Mouse (Mus musculus): ENCODE data around the gene Card14.
"Not testable (repeated sequence)": the region's sequence is repeated elsewhere in the genome, so short reads cannot be mapped to it uniquely, and the experiment has no call there.

Card14 gene

DNA sequence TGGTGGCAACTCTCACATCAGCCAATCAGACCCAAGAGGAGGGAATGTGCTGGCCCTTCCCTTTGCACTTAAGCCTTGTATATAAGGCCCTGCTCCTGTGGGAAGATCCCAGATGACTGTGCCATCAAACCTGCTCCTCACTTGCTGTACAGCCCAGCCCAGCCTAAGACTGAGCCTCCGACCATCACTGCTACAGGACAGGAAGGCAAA, at the start of gene Card14:
Gene Card14 (plus strand): TSS at position 111 of the 210 bp plus-strand sequence.
- ATAC-seq (ENCODE audit: low TSS enrichment): no peak

DNA sequence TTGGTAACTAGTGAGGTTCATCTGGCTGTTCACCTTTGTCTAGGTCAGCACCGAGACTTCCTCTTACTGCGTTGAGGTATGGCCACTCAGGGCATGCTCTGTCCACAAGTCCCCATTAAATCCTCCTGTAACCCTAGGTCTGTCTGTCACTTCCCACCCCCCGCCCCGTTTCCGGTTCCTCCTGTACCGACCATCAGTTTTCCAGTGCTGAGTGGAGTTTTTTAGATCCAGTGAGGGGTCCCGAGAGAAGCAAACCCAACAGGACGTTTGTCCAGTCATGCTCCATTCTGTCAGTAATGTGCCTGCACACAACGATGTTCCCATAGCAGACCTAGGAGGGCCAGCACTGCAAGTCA, 49.4 kb upstream of the Card14 start:
- no peak for ATAC-seq (ENCODE audit: low TSS enrichment)

DNA sequence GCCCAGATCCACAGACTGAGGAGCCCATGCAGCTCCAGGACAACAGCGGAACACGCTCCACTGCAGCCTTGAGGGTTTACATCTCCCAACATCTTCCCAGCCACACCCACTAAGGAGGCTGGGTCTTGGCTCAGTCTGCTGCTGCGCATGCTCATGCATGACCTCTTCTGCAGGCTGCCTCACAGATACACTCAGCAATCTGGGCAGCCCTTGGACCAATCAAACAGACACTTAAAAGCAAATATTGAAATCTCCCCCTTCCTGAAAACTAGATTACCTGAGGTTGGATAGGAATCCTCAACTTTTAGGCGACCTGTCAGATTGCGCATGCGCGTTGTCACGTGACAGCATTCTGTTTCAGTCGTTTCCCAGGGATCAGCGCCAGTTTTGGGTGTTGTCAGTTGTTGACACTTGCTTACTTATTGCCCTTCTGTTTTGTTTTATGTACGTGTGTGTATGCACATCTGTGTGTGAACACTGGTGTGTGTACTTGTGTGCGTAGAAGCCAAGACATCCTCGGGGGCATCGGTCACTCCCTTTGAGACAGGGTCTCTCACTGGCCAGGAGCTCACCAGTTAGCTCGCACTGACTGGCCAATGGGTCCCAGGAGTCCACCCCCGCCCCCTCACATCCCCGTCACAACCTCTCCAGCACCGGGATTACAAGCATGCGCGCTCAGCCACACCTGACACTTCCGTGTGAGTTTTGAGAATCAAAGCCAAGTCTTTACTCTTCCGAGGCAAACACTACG, 48.8 kb upstream of the Card14 start:
- ATAC-seq (ENCODE audit: low TSS enrichment): peak; percentile 76

DNA sequence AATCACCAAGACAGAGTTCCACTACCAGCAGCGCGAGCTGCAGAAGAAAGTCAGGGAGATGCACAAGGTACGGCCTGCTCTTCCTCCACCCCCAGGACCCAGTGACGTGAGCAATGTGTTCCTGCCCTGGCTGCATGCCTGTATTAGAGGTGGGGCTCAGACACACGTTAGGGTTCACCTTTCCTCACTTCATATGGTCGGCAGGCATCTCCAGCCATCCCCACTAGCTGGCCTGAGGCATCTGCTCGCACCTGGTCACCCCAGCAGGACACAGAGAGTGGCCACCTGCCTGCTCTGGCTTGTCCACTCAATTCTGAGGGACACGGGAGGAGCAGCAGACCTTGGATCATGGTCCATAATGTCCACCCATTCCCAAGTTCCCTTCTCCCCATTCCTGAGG, 47.6 kb upstream of the Card14 start:
- no peak for ATAC-seq (ENCODE audit: low TSS enrichment)

DNA sequence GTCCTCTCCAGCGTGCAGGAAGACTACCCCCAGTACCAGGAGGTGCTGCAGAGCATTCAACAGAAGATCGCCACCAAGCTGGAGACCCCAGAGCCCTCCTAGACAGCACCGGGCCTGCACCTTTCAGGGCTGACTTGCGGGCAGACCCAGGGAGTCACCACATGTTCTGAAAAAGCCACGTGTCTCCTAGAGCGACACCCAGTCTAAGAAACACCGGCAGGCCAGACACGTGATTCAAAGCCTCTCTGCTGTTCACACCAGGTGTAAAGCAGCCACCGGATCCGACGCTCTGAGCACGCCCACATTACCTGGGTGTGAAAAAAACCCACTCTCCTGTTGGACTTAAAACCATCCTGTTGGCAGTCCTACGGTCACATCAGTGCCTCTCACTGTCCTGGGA, 43.2 kb upstream of the Card14 start:
- ATAC-seq (ENCODE audit: low TSS enrichment): no peak

DNA sequence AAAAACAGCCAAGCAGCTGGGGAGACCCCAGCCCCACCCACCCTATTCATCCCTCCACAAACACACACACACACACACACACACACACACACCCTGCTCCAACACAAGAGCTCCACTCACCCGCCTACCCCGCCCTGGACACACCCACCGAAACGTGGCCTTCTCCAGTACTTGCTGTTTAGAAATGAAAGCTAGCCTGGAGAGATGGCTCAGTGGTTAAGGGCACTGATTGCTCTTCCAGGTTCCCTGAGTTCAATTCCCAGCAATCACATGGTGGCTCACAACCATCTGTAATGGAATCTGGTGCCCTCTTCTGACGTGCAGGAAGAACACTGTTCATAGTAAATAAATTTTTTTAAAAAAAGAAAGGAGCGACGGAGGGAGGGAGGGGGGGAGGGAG, 41.8 kb upstream of the Card14 start:
- no peak for ATAC-seq (ENCODE audit: low TSS enrichment)

DNA sequence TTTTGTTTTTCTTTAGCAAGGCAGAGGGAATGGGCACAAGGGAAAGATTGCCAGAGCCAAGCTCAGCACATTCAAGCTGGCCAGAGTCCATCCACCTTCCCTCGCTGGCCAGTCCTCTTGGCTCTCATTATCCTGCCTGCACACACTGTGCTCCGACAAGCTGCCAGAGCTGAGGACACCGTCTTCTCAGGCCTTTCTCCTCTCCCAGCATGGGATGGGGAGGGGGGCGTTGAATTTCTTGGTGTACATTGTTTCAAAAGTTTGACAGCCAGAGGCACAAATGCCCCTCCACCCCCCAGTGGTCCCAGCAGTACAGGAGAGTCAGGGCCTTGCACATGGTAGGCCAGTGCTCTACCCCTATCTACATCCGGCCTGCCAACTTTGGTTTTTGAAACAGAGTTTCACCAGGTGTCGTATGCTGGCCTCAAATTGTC, 40.3 kb upstream of the Card14 start:
- ATAC-seq (ENCODE audit: low TSS enrichment): no peak

DNA sequence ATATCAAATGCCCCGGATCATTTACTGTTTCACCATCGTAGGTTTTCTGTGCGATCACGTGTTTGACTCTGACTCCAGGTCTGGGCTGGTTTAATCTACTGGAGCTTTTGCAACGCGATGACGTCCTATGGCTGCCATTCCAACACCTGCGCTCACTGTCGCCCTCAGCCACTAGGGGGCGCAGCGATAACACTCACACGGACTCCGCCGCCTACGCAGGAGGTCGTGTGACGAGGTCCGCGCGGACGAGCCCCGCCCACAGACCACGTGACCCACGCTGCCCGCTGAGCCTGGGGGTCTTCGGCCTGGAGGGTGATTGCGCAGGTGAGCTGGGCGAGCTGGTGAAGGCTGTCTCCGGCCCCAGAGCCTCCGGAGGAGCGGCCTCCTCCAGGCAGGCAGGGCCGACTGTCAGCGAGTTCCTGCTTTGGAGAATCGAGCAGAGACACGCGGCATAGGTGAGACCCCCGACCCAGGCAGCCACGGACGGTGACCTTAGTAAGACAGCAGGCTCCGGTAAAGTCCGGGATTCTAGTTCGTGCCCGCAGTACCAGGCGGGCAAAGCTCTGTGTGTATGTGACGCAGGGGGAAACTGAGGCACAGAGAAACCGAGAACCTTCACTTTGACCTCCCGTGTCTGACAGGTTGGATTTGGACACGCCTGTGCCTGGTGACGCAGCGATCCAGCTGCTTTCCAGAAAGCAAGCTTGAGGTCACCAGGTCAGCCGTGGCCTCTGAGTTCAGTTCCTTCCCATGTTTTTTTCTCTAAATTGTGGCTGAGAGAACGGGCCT, 39.6 kb upstream of the Card14 start, which contains the start of gene Gaa:
Gene Gaa (plus strand): TSS at position 120 of the 789 bp plus-strand sequence.
- ATAC-seq (ENCODE audit: low TSS enrichment): peak; percentile 66

DNA sequence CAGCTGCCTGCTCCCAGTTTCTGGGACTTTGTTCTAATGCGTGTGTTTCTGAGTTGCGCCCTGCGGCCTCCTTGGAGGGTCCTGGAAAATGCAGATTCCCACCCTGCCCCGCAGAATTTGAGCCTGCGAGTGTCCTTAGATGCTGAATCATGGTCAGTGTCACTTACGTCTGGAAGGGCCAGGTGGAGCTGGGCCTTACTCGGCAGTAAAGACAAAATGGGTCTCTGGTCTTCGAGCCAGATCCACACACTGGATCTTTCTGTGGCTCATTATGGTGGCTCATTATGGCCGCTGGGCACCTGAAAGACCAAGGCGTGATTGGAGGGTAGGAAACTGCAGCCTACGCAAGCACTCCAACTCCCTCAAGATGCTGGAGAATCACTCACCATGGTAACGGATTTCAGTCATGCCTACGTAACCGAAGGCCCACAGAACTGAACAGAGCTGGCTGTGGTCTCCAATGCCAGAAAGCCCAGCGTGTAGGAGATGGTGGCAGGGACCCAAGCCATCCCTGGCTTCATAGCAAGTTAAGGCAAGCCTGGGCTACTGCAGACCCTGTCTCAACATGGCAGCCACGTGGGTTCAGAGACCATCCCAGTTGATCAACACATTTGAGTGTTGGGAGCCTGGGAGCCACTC, 38.9 kb upstream of the Card14 start:
- ATAC-seq (ENCODE audit: low TSS enrichment): peak; percentile 69

DNA sequence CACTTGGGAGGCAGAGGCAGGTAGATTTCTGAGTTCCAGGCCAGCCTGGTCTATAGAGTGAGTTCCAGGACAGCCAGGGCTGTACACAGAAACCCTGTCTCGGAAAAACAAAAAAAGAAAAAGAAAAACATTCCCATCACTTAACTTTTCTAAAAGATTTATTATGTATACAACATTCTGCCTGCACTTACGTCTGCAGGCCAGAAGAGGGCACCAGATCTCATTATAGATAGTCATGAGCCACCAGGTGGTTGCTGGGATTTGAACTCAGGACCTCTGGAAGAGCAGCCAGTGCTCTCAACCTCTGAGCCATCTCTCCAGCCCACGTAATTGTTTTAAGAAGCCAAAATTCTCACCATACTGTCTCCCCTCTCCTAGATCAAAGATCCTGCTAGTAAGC, 35.1 kb upstream of the Card14 start:
- not testable (repeated sequence) for ATAC-seq (ENCODE audit: low TSS enrichment)

DNA sequence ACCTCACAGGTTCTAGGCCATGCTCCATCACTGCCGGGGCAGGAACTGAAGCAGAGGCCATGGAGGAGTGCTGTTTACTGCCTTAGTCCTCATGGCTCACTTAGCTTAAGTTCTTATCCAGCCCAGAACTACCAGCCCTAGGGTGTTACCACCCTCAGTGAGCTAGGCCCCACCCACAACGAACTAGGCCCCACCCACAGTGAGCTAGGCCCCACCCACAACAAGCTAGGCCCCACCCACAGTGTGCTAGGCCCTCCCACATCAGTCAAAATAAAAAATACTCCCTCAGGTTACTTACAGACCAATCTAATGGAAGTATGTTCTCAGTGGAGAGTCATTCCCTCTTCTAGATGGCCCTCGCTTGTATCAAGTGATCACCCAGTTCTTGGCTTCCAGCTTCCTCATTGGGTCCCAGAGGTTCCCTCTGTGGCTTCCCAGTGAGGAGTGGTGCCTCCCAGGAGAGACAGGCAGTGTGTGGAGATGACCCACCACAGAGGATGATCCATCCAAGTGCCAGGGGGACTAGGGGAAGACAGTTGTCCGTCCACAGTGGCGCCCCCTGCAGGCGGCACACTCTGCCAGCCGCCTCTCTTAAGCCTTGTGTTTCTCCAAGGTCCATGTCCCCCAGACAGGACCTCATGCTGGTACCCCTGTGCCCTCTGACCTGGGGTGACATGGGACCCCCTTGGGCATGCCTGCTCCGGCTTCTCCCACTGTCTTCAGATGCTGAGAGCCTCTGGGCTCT, 34.2 kb upstream of the Card14 start:
- no peak for ATAC-seq (ENCODE audit: low TSS enrichment)

DNA sequence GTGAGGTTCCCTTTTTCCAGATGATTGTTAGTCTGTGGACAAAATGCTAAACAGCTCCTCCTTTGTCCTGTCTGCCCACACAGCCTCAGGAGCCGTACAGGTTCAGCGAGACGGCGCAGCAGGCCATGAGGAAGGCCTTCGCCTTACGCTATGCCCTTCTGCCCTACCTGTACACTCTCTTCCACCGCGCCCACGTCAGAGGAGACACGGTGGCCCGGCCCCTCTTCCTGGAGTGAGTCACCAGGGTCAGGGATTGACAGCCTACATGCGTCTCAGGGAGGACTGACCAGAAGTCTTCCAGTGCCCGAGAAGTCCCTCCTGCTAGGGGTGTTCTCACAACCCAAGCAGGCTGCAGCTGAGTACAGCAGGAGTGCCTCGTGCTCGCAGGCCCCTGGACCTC, 26.5 kb upstream of the Card14 start:
- ATAC-seq (ENCODE audit: low TSS enrichment): no peak

DNA sequence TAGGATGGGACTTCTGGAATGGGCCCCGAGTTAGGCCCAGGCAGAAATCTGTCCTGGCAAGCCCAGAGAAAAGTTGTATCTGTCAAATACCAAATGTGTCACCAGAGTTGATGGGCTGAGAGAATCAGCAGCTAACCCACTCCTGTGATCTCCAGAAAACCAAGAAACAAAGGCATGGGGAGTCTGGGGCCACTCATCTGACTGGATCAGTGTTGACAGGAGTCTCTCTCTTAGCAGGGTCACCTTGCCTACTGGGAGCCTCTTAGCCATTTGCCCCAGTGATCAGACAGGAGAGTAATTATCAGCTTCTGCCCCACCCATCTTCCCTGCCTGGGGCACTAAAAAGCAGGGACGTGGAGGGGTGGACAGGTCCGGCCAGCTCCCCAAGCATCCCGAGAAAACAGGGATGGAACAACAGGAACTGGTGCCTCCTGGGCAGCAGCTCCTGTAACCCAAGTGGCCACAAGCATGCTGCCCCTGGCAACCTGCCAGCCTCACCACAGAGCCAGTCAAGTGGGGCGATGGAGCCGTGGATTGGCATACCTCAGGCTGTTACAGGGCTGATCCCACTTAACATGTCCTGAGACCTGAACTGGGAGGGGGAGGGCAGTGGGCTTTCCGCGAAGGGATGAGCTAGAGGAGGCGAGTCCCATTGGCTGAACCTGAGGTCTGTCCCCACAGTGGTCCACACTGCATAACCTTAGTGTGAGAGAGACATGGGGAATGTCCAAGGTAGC, 21.6 kb upstream of the Card14 start:
- no peak for ATAC-seq (ENCODE audit: low TSS enrichment)

DNA sequence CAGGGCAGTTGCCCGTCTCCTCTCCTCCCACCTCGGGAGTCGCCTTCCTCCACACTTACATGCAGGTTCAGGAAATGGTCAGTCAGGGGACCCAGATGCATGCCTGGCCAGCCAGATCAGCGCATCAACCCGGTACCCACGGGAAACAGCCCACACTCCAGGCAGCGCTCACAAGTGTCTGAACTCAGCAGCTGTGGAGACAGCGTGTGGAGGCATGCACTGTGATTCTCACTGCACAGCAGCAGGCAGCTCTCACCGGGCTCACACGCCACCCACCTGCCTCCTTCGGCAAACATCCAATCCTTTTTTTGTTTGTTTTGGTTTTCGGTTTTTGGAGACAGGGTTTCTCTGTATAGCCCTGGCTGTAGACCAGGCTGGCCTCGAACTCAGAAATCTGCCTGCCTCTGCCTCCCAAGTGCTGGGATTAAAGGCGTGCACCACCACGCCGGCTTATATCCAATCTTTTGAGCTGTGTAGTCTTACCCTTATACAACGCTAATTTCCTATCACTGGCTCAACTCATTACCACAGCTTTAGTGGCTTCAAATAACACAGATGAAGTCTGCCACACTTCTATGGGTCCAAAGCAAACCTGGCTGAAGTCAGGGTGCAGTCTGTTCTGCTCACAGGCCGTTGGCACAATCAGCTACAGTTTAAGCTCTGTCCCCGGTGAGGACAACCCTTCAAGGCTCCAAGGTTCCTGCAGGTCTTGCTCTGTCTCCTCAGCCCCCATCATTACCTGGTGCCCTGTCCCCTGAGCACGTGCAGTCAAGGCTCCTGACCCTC, 20.2 kb upstream of the Card14 start:
- ATAC-seq (ENCODE audit: low TSS enrichment): peak; percentile 77; the same call in 1 of the 2 replicates

DNA sequence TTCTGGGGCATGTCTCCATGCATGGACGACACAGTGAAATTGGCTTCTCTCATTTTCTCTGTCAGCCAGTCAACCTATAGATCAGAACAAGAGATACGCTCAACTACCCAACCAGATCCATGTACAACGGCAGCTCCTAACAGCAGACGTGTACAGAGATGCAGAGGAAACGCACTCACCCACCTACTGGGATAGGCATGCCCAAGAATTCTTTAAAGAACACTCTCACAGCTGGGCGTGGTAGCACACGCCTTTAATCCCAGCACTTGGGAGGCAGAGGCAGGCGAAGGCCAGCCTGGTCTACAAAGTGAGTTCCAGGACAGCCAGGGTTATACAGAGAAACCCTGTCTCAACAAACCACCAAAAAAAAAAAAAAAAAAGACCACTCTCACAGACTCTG, 14.7 kb upstream of the Card14 start:
- not testable (repeated sequence) for ATAC-seq (ENCODE audit: low TSS enrichment)

DNA sequence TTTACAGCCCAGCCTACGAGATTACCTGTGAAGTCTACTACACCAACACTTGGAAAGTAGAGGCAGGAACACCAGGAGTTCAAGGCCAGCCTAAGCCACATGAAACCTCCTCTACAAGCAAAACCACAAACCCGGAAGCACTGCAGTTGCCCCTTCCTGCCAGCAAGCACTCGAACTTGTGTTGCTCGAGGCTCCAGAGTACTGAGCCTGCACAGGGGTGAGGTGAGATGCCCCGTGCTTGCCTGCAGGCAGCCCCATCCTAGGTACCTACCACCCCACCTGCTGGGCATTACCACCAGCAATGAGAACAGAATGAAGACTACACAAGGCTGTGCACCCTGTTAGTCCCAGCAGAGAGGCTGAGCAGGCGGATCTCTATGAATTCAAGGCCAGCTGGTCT, 9.6 kb upstream of the Card14 start:
- ATAC-seq (ENCODE audit: low TSS enrichment): no peak

DNA sequence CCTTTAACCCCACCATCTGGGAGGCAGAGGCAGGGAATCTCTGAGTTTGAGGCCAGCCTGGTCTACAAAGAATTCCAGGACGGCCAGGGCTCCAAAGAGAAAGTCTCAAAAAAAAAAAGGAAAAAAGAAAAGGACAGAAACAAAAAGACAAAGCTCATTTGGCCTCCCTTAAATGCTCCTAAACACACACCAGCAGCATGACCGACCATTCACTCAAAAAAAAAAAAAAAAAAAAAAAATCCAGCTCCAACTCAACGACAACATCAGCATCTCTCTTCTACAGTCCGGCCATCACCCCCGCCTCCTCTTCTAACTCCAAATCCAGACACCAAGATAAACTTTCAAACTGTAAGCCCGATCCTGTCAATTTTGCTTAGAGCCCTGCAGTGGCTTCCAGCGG, 8.7 kb upstream of the Card14 start:
- no peak for ATAC-seq (ENCODE audit: low TSS enrichment)

DNA sequence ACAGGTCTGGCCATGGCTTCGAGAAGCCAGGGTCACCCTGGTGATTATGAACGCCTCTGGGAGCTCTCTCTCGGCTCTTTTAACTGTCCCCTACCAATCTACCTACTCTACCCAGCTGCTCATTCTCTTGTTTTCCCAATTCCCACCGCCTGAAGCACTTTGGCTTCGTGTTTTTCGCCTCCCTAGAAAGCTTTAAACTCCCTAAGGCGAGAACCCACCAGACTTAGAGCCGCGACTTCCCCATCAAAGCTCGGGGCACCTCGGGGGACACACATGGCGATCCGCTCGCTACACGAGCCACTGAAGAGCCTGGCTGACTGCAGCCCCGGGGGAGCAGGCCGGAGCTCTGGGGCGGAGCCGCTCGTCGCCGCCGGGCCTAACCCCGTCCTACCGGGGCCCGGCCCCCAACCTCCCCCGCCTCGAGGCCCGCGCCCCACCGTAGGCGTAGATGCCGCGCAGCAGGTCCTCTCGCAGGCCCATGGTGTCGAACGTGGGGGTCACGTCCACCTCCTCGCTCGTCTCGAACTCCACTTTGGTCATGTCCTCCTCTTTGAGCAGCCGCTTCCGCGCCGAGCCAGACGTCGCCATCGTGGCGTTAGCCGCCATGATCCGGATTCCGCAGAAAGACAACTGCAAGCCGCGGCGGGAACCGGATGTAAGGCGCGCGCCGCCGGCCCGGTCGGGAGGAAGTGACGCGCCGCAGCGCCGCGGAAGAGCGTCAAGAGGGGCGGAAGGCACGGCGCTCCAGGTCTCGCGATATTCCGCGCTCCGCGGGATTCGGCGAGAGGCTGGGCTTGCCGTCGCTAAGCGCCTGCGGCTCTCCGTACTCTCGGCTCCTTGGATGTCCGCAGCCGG, 8.0 kb upstream of the Card14 start, which contains the start of gene Eif4a3:
Gene Eif4a3 (minus strand): TSS at position 699 of the 855 bp plus-strand sequence.
- peak; percentile 98 for ATAC-seq (ENCODE audit: low TSS enrichment)

DNA sequence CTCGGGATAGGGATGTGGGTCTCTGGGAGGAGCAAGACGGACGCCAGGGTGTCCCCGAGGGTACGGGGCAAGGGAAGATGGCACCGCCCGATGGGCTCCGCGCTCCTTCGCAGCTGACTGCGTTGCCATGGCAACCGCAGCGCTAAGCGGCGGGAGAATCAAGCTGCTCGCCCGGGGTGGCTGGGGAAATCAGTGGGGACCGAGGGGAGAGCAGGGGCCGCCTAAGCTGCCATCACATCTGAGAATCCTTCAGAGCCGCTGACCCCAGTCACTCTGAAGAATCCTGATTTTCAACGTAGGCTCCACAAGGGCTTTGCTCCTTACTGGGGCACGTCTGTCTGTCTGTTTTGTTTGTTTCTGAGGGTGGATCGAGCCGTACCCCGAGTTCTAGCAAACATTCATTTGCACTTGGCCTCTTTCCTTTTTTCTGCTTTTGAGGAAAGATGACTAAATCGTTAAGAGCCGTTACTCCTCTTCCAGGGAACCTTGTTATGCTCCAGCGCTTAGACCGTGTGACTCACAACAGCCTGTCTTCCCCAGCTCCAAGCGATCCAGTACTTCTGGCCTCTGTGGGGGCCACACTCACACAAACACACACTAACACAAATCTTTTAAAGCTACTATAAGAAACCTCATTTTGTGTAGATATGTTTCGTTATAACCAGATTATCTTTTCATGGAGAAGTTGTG, 7.2 kb upstream of the Card14 start:
- ATAC-seq (ENCODE audit: low TSS enrichment): no peak; the same call in 1 of the 2 replicates
